Mouse (Mus musculus): ENCODE results near the gene Cfap57. TPM values are rescaled to one million over a fixed set of nuclear protein-coding genes. Genes with fewer than 3 reads are reported as not detected.

Gene Cfap57
- polyA plus RNA-seq, 1 experiment from 2014 or later, result 0.22 TPM

DNA sequence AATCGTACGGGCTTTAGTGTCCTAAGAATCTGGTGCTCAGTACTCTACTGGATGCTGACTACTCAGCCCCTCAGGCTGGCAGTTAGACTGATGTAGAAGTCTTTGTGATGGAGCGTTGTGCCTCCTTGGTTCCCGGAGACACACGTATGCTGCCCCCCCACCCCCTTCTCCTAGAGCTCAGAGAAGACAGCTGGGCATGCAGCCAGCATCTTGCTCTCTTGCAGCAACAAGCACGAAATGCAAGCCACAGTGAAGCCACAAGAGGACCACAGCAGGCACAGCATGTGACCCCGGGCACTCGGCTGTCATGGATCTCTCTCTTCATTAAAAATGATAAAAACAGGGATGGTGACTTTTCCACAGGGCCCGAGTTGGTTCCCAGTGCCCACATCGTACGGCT, 5.2 kb downstream of the Cfap57 start:
- ATAC-seq (ENCODE audit: insufficient number of reproducible peaks, insufficient read depth, low FRiP score, low read depth), result no peak
- no peak overlapping the region for H3K27ac ChIP-seq (replicated peaks in 1 of 2; ENCODE audit: control insufficient read depth in 1 of 2, insufficient read depth in 1 of 2, low read depth in 2 of 2, low read length in 2 of 2)
- H3K4me1 ChIP-seq (ENCODE audit: control insufficient read depth in 2 of 2, insufficient read depth in 2 of 2, low read length in 2 of 2), result no peaks in the 10 kb centered on the region
- WGBS, result 81% methylated on average over 11 of the region's 11 CpGs
- H3K9me3 ChIP-seq (ENCODE audit: control insufficient read depth, low read length), result 0 out of 2 replicates have a peak, but pooled peaks cover 4% of the 10 kb centered on the region
- no peak overlapping the region for H3K9ac ChIP-seq (ENCODE audit: low read length)
- H3K4me3 ChIP-seq (ENCODE audit: control insufficient read depth in 1 of 2, insufficient read depth in 1 of 2, low read depth in 1 of 2, low read length in 2 of 2), result no peak overlapping the region
- no peak overlapping the region for H3K4me2 ChIP-seq (ENCODE audit: low read length)
- H3K36me3 ChIP-seq (ENCODE audit: control insufficient read depth, insufficient read depth, low read length), result no peaks in the 10 kb centered on the region
- H3K27me3 ChIP-seq (ENCODE audit: control insufficient read depth, insufficient read depth, low read length), result peaks cover 10% of the 10 kb centered on the region; the same call in 1 of the 2 replicates

DNA sequence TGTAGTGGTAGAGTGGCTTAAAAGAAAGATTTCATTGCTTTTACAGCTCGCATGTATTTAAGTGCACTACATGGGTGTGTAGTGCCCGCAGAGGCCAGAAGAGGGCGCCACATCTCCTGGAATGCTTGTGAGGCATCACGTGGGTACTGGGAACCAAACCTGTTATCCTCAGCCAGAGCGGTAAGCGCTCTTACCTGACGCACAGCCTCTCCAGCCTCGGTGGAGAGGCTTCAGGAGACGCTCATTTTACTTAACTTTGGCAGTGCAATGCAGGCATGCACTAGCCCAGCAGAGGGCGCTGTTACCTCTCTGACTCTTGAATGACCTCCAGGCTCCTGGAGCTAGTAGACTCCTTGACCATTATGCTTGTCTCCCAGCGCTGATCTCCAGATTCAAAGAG, 8.0 kb downstream of the Cfap57 start:
- H3K27me3 ChIP-seq (ENCODE audit: control insufficient read depth, insufficient read depth, low read length), result peaks cover 27% of the 10 kb centered on the region; the same call in 1 of the 2 replicates
- H3K4me2 ChIP-seq (ENCODE audit: low read length), result no peak overlapping the region
- H3K36me3 ChIP-seq (ENCODE audit: control insufficient read depth, insufficient read depth, low read length), result no peaks in the 10 kb centered on the region
- no peak overlapping the region for H3K27ac ChIP-seq (replicated peaks in 1 of 2; ENCODE audit: control insufficient read depth in 1 of 2, insufficient read depth in 1 of 2, low read depth in 2 of 2, low read length in 2 of 2)
- ATAC-seq (ENCODE audit: insufficient number of reproducible peaks, insufficient read depth, low FRiP score, low read depth), result no peak
- no peak overlapping the region for H3K9ac ChIP-seq (ENCODE audit: low read length)
- H3K4me1 ChIP-seq (ENCODE audit: control insufficient read depth in 2 of 2, insufficient read depth in 2 of 2, low read length in 2 of 2), result no peaks in the 10 kb centered on the region
- H3K9me3 ChIP-seq (ENCODE audit: control insufficient read depth, low read length), result no peaks in the 10 kb centered on the region
- WGBS, result 21% methylated on average over 11 of the region's 11 CpGs
- no peak overlapping the region for H3K4me3 ChIP-seq (ENCODE audit: control insufficient read depth in 1 of 2, insufficient read depth in 1 of 2, low read depth in 1 of 2, low read length in 2 of 2)

DNA sequence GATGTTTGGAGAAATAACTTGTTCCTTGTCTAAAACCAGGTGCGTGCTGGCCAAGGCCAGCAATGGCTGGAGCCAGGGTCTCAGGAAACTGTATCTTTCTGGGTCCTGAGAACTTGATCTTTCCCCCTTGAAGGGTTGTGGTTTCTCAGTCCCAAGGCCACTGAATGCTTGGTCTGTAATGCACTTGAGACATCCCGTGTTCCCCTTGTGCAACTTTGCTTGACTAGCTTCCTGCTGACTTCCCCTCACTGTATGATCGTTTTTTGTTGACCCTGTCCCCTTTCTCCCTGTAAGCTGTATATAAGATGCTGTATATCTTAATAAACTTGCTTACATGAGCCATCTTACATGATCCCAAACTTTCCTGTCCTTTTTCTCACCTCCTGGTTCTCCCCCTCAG, 10.7 kb downstream of the Cfap57 start:
- Histone ChIP-seq H3K4me2 (ENCODE audit: low read length) (no peak overlapping the region), H3K4me3 (ENCODE audit: control insufficient read depth in 1 of 2, insufficient read depth in 1 of 2, low read depth in 1 of 2, low read length in 2 of 2) (no peak overlapping the region), H3K9ac (ENCODE audit: low read length) (no peak overlapping the region), H3K27ac (replicated peaks in 1 of 2; ENCODE audit: control insufficient read depth in 1 of 2, insufficient read depth in 1 of 2, low read depth in 2 of 2, low read length in 2 of 2) (no peak overlapping the region), H3K4me1 (ENCODE audit: control insufficient read depth in 2 of 2, insufficient read depth in 2 of 2, low read length in 2 of 2) (no peaks in the 10 kb centered on the region), H3K36me3 (ENCODE audit: control insufficient read depth, insufficient read depth, low read length) (no peaks in the 10 kb centered on the region), H3K9me3 (ENCODE audit: control insufficient read depth, low read length) (no peaks in the 10 kb centered on the region), H3K27me3 (ENCODE audit: control insufficient read depth, insufficient read depth, low read length) (peaks cover 31% of the 10 kb centered on the region; the same call in 1 of the 2 replicates)
- 67% methylated on average over 3 of the region's 3 CpGs for WGBS
- ATAC-seq (ENCODE audit: insufficient number of reproducible peaks, insufficient read depth, low FRiP score, low read depth), result no peak

GRCm38 (mm10) chr4:118604065-118604464, 16.5 kb downstream of the Cfap57 start:
- no peak for ATAC-seq (ENCODE audit: insufficient number of reproducible peaks, insufficient read depth, low FRiP score, low read depth)
- Histone ChIP-seq H3K9me3 (ENCODE audit: control insufficient read depth, low read length) (no peaks in the 10 kb centered on the region), H3K4me2 (ENCODE audit: low read length) (no peak overlapping the region), H3K9ac (ENCODE audit: low read length) (no peak overlapping the region), H3K4me3 (ENCODE audit: control insufficient read depth in 1 of 2, insufficient read depth in 1 of 2, low read depth in 1 of 2, low read length in 2 of 2) (no peak overlapping the region), H3K27ac (replicated peaks in 1 of 2; ENCODE audit: control insufficient read depth in 1 of 2, insufficient read depth in 1 of 2, low read depth in 2 of 2, low read length in 2 of 2) (no peak overlapping the region), H3K27me3 (ENCODE audit: control insufficient read depth, insufficient read depth, low read length) (peaks cover 12% of the 10 kb centered on the region; the same call in 1 of the 2 replicates), H3K4me1 (ENCODE audit: control insufficient read depth in 2 of 2, insufficient read depth in 2 of 2, low read length in 2 of 2) (no peaks in the 10 kb centered on the region), H3K36me3 (ENCODE audit: control insufficient read depth, insufficient read depth, low read length) (no peaks in the 10 kb centered on the region)
- WGBS, result 53% methylated on average over 4 of the region's 4 CpGs

DNA sequence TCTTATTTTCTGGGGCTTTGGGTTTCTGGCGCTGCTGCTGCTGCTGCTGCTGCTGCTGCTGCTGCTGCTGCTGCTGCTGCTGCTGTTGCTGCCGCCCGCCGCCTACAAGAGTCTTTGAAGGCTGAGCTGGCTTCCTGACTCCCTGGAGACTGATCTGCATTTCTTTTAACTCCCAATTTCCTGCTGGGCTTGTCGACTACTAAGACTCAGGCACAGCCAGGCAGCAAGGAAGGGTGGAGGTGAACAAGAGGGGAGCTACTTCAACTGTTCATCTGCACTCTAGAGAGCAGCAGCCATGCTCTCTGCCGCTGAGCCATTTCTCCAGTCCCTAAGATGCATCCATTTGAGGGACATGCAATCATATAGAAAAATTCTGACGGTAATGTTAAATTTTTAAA, 30.8 kb downstream of the Cfap57 start:
- H3K4me2 ChIP-seq (ENCODE audit: low read length), result no peak overlapping the region
- H3K4me1 ChIP-seq (ENCODE audit: control insufficient read depth in 2 of 2, insufficient read depth in 2 of 2, low read length in 2 of 2), result peaks cover 0 to 2% of the 10 kb centered on the region in 2 experiments; a peak in 1 of 4 replicates
- H3K27me3 ChIP-seq (ENCODE audit: control insufficient read depth, insufficient read depth, low read length), result no peaks in the 10 kb centered on the region; the same call in 1 of the 2 replicates
- no peak overlapping the region for H3K27ac ChIP-seq (replicated peaks in 1 of 2; ENCODE audit: control insufficient read depth in 1 of 2, insufficient read depth in 1 of 2, low read depth in 2 of 2, low read length in 2 of 2)
- H3K9me3 ChIP-seq (ENCODE audit: control insufficient read depth, low read length), result no peaks in the 10 kb centered on the region
- no peak for ATAC-seq (ENCODE audit: insufficient number of reproducible peaks, insufficient read depth, low FRiP score, low read depth)
- H3K4me3 ChIP-seq (ENCODE audit: control insufficient read depth in 1 of 2, insufficient read depth in 1 of 2, low read depth in 1 of 2, low read length in 2 of 2), result no peak overlapping the region
- H3K36me3 ChIP-seq (ENCODE audit: control insufficient read depth, insufficient read depth, low read length), result no peaks in the 10 kb centered on the region
- no peak overlapping the region for H3K9ac ChIP-seq (ENCODE audit: low read length)
- 5% methylated on average over 7 of the region's 7 CpGs for WGBS

DNA sequence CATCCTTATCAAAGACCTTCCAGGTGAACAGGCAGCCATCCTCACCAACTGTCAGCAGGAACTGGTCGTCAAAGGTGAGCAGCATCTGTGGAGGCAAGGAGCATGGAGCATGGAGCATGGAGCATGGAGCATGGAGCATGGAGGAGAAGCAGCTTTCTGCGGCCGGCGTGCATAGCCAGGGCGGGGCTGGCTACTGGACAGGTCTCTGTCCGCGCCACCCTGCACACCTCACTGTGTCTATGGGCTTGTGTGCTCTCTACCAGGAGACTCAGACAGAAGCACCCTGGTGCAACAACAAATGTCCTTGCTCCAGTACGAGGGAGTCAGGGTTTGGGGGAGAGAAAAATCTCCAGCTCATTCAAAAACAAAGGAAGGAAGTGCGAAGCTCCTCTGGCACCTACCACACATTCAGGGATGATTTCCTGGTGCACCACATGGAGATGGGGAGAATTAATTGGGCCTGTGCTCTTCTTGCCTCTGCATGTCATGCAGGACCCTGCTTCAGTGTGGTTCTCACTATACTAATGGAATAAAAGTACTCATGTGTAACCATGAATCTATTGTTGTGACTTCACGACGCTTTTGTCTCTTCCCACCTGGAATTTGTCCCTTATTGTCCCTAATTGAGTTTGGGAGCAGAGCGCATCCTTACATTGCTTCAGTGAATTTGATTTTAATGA, 31.4 kb downstream of the Cfap57 start:
- H3K4me3 ChIP-seq (ENCODE audit: control insufficient read depth in 1 of 2, insufficient read depth in 1 of 2, low read depth in 1 of 2, low read length in 2 of 2), result no peak overlapping the region
- no peaks in the 10 kb centered on the region; the same call in 1 of the 2 replicates for H3K27me3 ChIP-seq (ENCODE audit: control insufficient read depth, insufficient read depth, low read length)
- peaks cover 0 to 2% of the 10 kb centered on the region in 2 experiments; a peak in 1 of 4 replicates for H3K4me1 ChIP-seq (ENCODE audit: control insufficient read depth in 2 of 2, insufficient read depth in 2 of 2, low read length in 2 of 2)
- no peak for ATAC-seq (ENCODE audit: insufficient number of reproducible peaks, insufficient read depth, low FRiP score, low read depth)
- no peak overlapping the region for H3K4me2 ChIP-seq (ENCODE audit: low read length)
- H3K36me3 ChIP-seq (ENCODE audit: control insufficient read depth, insufficient read depth, low read length), result no peaks in the 10 kb centered on the region
- WGBS, result 60% methylated on average over 12 of the region's 12 CpGs
- no peak overlapping the region for H3K9ac ChIP-seq (ENCODE audit: low read length)
- no peaks in the 10 kb centered on the region for H3K9me3 ChIP-seq (ENCODE audit: control insufficient read depth, low read length)
- no peak overlapping the region for H3K27ac ChIP-seq (replicated peaks in 1 of 2; ENCODE audit: control insufficient read depth in 1 of 2, insufficient read depth in 1 of 2, low read depth in 2 of 2, low read length in 2 of 2)

GRCm38 (mm10) chr4:118582629-118583028, 37.9 kb downstream of the Cfap57 start:
- ATAC-seq (ENCODE audit: insufficient number of reproducible peaks, insufficient read depth, low FRiP score, low read depth), result no peak
- no peak overlapping the region for H3K4me3 ChIP-seq (ENCODE audit: control insufficient read depth in 1 of 2, insufficient read depth in 1 of 2, low read depth in 1 of 2, low read length in 2 of 2)
- H3K27me3 ChIP-seq (ENCODE audit: control insufficient read depth, insufficient read depth, low read length), result no peaks in the 10 kb centered on the region
- H3K27ac ChIP-seq (replicated peaks in 1 of 2; ENCODE audit: control insufficient read depth in 1 of 2, insufficient read depth in 1 of 2, low read depth in 2 of 2, low read length in 2 of 2), result no peak overlapping the region
- H3K9me3 ChIP-seq (ENCODE audit: control insufficient read depth, low read length), result no peaks in the 10 kb centered on the region
- H3K9ac ChIP-seq (ENCODE audit: low read length), result no peak overlapping the region
- no peak overlapping the region for H3K4me2 ChIP-seq (ENCODE audit: low read length)
- 92% methylated on average over 8 of the region's 8 CpGs for WGBS
- peaks cover 0 to 2% of the 10 kb centered on the region in 2 experiments; a peak in 1 of 4 replicates for H3K4me1 ChIP-seq (ENCODE audit: control insufficient read depth in 2 of 2, insufficient read depth in 2 of 2, low read length in 2 of 2)
- H3K36me3 ChIP-seq (ENCODE audit: control insufficient read depth, insufficient read depth, low read length), result no peaks in the 10 kb centered on the region

DNA sequence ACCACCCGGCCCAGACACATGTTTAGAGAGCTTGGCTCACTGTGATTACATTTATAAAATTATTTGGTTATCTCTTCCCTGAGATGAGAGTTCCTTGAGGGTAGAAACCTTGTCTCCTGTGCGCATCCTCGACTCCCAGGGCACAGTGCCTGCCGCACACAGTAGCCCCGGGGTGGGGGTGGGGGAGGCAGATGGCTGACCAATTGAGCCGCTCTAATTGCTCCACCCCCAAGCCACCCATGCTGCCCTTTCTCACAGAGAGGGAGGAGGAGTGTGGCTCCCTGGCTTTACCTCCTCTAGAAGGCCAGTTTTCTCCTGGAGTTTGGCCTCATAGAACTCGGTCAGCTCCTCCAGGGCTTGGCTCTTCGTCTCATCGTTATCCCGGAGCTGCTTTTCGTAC, 39.1 kb downstream of the Cfap57 start:
- no peaks in the 10 kb centered on the region for H3K9me3 ChIP-seq (ENCODE audit: control insufficient read depth, low read length)
- no peak overlapping the region for H3K4me2 ChIP-seq (ENCODE audit: low read length)
- no peak overlapping the region for H3K9ac ChIP-seq (ENCODE audit: low read length)
- H3K36me3 ChIP-seq (ENCODE audit: control insufficient read depth, insufficient read depth, low read length), result no peaks in the 10 kb centered on the region
- H3K4me1 ChIP-seq (ENCODE audit: control insufficient read depth in 2 of 2, insufficient read depth in 2 of 2, low read length in 2 of 2), result no peaks in the 10 kb centered on the region
- 43% methylated on average over 11 of the region's 11 CpGs for WGBS
- H3K4me3 ChIP-seq (ENCODE audit: control insufficient read depth in 1 of 2, insufficient read depth in 1 of 2, low read depth in 1 of 2, low read length in 2 of 2), result no peak overlapping the region
- H3K27me3 ChIP-seq (ENCODE audit: control insufficient read depth, insufficient read depth, low read length), result peaks cover 6% of the 10 kb centered on the region; the same call in 1 of the 2 replicates
- no peak overlapping the region for H3K27ac ChIP-seq (replicated peaks in 1 of 2; ENCODE audit: control insufficient read depth in 1 of 2, insufficient read depth in 1 of 2, low read depth in 2 of 2, low read length in 2 of 2)
- ATAC-seq (ENCODE audit: insufficient number of reproducible peaks, insufficient read depth, low FRiP score, low read depth), result no peak

Data from heart, embryonic 14.5 days (tissue).